Mouse (Mus musculus) cerebellum, adult 9-10 months (tissue): ENCODE results near the gene Tmem200b.

Source experiments
- DNase-seq: peaks from one replicate; pipeline ENCODE4 v3.0.0; 2022

Gene Tmem200b

DNA sequence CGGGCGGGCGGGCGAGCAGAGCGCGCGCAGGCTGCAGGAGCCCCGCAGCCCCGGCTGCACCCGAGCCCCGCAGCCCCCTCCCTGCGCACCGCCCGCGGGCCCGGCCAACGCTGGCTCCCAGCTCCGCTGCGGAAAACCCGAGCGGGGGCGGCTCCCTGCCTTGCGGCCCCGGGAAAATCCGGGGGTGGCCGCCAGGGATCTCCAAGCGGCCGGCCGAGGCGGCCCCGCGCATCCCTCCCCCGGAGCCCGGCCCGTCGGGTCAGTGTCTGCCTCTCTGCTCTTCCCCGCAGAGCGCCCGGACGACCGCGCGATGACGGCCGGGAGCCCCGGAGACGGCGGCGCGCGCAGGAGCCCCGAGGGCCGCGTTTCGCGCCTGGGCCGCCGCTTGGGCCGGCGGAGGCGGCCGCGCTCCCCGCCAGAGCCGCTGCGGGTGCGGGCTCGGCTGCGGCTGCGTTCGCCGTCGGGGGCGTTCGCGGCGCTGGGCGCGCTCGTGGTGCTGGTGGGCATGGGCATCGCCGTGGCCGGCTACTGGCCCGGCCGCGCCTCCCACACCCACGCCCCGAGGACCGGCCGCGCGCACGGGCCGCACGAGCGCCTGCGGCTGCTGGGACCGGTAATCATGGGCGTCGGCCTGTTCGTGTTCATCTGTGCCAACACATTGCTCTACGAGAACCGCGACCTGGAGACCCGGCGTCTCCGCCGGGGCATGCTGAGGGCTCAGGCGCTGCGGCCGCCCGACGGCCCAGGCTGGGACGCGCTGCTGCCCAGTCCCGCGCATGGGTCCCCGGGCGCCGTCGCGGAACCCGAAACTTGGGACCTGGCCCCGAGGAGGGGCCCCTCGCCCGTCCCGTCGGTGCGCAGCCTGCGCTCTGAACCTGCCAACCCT, at the start of gene Tmem200b:
Gene Tmem200b (plus strand): TSS at position 311 of the 886 bp plus-strand sequence.
- no peak for DNase-seq

DNA sequence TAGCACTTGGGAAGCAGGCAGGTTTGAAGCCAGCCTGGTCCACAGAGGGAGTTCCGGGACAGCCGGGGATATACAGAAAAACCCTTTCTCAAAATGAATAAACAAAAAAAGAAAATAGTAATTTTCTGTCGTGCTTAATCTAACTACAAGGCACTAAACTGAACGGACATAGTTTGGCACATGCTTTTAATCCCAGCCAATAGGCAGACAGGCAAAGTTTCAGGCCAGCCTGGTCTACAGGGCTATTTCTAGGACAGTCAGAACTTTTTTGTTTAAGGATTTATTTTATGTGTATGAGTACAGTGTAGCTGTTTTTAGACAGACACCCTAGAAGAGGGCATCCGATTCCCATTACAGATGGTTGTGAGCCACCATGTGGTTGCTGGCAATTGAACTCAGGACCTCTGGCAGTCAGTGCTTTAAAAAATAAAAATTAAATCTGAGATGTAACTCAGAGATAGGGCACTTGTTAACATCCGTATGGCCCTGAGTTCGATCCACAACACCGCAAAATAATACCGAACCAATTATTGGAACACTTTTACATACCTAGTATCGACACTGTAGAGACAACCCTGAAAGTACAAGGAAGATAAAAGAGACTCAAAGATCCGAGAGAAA, 48.8 kb upstream of the Tmem200b start:
- DNase-seq, result peak; percentile 42

DNA sequence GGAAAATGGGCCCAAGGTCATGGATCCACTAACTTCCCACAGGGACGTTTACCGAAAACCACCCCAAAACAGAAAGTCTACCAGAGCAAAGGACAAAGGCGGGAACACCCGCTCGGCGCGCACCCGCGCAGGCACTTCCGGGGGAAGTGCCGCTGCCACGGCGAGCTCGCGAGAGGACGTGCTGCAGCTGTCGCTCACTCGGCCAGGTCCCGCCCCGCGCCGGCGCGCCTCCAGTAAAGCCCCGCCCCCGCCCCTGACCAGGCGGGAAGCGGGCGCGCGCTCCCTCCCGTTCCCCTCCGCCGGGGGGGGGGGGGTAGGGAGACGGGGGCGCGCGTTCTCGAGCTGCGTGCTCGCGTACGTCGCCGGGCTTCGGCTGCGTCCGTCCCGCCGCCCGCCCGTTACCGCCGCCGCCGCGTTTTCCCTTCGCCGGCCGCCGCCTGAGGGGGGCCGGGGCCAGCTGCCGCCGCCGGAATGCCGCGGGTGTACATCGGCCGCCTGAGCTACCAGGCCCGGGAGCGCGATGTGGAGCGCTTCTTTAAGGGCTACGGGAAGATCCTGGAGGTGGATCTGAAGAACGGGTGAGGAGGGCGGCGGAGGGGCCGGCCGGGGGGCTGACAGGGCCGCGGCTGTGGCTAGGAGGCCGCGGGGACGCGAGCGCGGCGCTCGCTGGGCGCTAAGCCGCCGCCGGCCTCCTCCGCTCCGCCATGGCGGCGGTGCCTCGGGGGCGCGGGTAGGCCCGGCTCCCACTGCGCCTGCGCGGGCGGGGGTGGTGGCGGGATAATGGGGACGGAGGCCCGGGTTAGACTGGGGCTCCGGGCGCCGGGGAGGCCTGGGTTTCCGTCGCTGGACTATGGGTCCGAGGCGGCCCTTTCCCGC, 48.0 kb upstream of the Tmem200b start, which contains the start of gene Srsf4:
Gene Srsf4 (plus strand): TSS at position 325 of the 876 bp plus-strand sequence.
- peak; percentile 91 for DNase-seq

DNA sequence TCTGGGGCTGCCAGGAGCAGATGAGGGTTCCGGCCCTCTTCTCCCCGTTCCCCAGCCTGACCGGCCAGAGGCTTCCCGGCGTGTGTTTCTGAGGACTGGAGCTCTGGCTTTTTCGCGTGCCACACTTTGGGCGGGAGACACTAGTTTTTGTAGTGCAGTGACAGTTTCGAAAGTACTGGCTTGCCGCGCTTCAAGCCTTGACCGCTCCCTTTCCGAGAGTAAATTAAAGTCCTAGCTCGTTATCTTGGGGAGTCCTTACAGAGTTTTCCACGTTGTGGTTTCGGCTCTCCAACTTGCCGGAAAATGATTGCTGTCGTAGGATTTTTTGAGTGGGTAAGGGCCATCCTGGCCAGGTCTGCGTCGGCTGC, 47.4 kb upstream of the Tmem200b start:
- DNase-seq, result no peak

DNA sequence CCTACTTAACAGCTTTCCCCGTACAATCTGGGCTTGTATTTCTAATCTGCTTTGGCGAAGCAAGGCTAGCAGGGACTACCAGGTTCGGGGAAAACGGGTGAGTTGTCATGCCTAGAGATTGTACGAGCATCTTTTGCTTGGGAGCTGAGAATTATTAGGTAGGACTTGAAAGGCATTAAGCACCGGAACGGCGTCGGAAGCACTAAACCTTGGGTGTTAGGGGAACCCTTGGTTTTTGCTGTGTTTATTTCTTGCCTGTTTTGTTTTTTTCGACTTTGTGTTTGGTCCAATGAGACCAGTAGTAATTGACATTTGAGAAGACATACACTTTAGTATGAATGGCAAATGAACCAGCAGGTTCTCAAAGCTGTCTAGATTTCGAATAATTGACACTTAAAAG, 47.0 kb upstream of the Tmem200b start:
- no peak for DNase-seq

DNA sequence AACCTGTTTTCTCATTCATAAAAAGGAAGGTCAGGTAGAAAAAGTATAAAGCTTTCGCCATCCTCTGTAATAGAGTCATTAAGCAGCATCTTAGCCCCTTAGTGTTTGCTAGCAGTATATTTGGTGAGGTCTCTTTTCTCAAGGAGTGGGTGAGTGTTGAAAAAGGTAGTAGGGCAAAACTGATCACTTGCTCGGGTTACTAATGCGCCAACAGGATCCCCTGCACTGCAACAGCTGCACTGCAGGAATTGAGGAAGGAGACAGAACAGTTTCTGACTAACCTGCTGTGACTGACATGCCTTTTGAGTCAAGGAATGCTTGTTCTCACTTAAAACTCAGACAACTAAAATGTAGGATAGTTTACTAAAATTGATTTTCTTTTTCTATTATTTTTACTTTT, 46.3 kb upstream of the Tmem200b start:
- DNase-seq, result no peak

DNA sequence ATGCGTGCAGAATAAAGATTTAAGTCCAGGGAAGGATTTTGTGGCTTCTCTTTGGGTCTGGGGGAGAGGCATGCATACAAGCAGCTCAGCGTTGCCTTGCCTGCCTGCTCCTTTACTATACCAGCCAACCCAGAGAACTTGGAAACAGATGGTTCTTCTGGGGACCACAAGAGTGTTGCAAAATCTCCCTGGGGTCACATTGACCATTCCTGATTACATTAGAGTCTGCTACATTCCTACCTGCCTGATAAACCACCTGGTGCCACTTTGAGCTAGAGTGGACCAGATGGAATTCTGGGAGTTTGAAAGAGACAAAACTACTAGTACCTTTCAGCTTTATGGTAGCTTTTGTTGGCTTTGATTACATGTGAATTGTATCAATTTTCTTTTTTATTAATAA, 44.7 kb upstream of the Tmem200b start:
- DNase-seq, result no peak

DNA sequence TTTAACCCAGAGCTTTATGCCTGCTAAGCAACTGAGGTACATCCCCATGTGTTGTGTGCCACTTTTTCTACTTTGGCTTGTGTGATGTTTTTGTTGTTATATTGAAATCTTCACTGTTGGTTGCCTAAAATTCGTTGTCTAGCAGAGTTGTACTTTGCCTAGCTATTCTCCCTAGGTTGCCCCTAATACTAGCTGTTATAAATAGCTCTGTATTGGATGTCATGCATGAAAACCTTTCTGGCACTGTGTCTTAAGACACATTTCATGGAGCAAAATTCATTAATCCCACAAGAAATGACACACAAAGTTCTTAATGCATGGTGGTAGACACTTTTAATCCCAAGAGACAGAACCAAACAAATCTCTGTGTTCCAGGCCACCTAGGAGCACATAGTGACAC, 41.9 kb upstream of the Tmem200b start:
- DNase-seq, result no peak

DNA sequence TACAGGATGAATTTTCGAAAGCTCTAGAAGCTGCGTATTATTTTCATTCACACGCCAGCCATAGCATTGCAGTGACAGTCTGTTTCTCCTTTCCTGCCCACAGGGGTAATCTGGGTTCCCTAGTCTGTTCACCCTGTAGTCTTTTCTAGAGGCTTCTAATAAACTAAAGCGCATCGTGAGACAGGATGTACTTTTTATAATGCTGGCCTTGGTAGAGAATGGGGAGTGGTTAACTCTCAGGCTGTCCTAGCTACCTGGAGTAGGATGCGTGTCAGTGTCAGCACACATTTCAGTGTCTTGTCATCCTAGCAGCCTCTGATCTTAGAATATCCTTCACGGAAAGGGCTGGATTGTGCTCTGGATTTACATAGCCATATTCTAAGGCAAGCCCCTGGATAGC, 40.3 kb upstream of the Tmem200b start:
- DNase-seq, result no peak

DNA sequence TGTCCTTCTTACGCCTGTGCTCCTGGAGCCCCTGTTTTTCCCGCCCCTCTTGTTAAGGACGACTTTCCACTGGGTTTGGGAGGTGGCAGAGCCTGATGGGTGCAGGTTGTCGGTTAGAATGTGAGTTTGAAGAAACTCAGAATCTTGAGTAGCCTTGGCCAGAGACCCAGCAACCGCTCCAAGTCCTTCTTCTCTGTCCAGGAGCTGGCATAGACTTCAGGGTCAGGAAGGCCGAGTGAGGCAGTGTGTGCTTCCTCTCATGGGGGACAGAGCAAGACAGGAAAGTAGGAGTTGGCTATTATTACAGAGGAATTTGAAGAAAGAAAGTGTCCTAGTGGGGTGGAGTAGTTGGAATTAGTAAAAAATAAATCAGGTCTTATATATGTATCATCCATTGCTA, 38.0 kb upstream of the Tmem200b start:
- no peak for DNase-seq

DNA sequence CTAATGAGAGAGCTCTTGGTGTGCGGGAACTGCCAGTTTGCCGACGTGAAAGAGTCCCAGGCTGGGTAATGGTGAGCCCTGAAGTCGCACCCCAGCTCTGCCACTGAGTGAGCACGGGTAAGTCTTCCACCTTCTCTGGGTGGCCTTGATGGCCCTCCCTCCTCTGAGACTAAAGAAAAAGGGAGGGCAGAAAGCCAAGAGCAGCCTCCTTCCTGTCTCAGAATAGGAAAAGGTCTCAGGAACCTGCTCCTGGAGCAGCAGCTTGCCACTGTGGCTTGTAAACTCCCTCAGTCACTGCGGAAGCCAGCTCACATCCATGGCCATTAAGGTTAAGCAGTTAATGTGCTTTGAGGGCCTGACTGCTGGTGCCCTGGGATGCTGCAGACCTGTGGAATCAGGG, 36.2 kb upstream of the Tmem200b start:
- DNase-seq, result no peak

DNA sequence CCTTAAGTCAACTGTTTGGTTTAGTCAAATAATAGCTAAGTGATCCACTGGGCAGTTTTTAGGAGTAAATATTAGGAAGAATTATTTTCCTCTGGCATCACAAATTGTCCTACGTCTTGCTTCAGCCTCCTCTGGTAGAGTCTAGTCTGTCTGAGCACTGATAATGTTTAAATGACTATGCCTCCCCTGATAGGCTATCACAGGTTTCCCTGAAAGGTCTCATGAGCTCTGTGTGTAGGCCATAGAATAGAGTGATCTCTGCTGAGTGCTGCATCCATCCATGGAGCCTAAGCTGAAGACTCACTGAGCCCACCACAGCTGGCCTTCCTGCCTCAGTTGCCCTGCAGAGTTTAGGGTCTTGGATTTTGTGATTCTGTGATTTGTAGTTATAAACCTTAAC, 33.0 kb upstream of the Tmem200b start:
- no peak for DNase-seq

DNA sequence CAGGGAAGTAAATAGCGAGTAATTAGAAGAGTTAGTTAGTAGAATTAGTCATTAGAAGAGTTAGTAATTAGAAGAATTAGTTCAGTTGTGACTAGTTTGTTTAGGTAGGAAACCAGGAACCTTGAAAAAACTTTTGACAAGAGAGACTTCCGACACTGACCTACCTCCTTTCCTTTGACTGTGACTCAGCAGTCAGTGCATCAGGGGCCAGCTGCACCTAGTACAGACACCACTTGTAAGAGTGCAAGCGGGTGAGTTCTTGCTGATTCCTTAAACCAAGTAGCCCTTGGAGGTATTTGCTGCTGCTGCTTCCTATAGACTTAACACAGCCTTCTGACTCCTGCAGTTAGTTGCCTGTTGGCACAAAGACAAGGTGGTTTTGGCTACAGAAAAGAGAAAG, 30.9 kb upstream of the Tmem200b start:
- DNase-seq, result no peak

DNA sequence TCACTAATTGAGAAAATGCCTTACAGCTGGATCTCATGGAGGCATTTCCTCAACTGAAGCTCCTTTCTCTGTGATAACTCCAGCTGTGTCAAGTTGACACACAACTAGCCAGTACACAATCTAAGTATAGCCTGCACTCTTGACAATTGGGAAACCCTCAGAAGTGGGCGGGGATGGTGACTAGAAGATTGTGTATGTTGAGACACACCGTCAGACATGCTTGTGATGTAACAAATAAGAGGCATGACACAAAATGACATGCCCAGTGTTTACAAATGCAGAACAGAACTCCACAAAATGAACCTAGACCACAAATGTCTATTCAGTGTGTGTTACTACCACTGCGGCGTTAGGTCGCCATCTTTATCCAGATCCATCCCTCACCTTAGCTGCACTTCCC, 24.5 kb upstream of the Tmem200b start:
- DNase-seq, result no peak

DNA sequence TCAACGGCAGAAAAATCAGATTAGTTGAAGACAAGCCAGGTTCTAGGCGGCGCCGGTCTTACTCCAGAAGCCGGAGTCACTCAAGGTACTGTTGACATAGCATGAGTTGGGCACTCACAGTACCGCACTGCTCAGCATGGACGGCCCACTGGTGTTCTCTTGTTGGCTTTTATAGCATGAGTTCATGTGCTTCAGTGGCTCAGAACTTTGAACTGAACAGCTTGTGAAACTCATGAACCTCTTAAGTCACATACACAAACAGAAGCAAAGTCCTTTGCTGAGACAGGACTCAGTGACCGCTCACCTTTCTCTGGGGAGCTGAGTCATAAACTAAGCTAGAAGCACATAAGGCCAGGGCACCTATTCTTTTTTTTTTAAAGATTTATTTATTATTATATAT, 23.8 kb upstream of the Tmem200b start:
- DNase-seq, result no peak

DNA sequence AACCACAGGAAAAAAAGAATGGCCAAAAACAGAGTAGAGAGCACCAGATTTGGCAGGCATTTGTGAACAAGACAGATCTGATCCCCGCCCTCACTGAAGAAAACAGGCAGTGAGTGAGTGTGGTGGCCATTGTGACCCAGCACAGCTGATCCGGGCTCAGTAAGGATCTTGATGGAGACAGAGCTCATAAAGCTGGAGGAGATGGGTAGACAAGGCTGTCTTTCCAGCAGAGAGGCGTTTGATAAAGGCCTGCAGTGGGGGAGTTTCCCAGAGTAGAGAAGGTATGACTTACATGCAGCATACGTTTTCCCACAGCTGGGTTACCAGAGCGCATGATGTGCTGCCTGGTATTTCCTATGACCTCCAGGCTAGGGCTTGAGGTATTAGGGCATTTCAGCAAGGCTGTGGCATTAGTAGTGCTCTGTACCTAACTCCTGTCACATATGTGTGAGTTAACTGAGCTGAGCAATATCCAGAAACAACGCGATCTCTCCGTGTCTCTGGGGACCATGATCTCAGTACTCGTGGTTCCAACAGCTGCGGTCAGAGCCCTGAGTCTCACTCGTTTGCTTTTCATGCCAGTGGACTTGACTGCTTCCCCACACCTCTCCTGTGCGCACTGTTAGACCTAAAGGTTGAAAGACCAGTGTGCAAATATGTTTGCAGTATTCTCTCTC, 22.9 kb upstream of the Tmem200b start:
- DNase-seq, result no peak

DNA sequence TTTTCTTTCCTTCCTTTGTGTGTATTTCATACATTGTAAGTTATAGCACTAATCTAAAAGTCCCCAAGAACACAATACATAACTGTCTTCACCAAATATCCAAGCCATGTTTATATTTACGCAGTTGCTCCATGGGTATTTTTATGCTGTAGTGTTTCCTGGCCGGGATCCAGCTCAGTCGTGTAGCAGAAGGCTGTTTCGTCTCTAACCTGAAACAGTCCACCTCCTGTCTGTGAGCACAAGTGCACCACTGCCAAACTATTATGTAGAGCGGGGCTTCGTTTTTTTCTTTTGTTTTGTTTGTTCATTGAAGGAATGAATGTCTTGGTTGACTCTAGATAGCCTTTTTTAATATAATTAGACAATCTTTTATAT, 22.4 kb upstream of the Tmem200b start:
- DNase-seq, result peak; percentile 58

DNA sequence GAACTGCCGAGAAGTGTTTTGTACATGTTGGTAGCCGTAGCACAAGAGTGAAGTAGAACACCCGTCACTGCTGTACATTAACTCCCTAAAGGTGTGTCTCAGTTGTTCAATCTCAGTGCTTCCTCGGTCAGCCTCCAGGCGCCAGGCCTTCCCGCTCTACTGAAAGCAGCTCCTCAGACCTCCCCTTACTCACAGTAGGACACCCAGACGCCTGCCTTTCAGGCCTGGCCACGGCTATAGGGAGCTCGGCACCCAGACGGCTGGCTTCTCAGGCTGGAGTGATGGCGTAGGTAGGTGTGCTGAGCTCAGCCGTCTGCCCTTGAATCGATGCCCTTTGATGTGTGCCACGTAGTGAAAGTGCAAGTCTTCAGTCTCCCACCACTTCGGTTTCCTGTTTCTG, 20.5 kb upstream of the Tmem200b start:
- DNase-seq, result no peak

DNA sequence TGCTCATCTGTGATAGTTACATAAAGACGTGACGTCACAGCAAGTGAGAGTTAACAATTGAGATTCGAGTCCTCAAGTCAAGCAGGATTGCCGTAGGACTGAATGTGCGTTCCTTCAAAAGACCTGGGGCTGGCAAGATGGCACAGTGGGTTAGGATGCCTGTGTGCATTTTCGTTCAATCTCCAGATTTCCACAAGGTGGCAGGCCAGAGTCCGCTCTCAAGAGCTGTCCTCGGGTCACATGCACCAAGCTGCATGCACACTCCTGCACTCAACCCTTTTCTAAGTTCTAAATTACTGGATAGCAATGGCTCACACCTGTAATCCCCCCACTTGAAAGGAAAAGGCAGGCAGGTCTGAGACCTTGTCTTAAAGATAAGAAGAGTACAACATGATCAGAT, 17.1 kb upstream of the Tmem200b start:
- DNase-seq, result no peak

DNA sequence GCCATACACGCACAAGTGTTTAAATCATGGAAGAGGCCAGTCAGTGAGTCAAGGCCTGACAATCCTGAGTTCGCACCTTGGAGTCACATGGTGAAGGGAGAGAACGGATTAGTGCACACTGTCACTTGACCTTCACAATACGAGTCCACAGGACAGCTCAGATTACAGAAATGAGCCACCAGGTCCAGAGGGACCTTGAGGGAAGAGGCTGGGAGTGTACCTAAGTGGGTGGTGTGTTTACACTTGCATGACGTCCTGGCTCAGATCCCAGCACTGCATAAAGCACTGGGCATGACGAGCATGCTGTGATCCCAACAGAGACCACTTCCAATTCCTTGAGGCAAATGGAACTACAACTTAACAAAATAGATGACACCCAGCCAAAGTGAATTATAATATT, 15.1 kb upstream of the Tmem200b start:
- DNase-seq, result no peak

DNA sequence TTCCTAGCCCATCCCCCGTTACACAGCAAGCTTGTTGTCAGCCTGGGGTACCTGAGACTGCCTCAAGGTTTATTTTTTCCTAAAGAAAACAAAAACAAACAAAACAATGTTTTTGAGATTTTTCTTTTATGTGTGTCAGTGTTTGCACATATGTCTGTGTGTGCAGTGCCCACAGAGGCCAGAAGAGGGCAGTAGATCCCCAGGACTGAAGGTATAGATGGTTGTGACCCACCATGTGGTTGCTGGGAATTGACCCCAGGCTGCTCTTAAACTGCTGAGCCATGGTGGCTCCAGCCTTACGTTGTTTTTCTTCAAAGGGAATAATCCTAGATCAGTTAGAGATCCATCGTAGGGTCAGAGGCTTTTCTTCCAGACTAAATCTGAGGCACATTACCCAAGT, 13.7 kb upstream of the Tmem200b start:
- no peak for DNase-seq

DNA sequence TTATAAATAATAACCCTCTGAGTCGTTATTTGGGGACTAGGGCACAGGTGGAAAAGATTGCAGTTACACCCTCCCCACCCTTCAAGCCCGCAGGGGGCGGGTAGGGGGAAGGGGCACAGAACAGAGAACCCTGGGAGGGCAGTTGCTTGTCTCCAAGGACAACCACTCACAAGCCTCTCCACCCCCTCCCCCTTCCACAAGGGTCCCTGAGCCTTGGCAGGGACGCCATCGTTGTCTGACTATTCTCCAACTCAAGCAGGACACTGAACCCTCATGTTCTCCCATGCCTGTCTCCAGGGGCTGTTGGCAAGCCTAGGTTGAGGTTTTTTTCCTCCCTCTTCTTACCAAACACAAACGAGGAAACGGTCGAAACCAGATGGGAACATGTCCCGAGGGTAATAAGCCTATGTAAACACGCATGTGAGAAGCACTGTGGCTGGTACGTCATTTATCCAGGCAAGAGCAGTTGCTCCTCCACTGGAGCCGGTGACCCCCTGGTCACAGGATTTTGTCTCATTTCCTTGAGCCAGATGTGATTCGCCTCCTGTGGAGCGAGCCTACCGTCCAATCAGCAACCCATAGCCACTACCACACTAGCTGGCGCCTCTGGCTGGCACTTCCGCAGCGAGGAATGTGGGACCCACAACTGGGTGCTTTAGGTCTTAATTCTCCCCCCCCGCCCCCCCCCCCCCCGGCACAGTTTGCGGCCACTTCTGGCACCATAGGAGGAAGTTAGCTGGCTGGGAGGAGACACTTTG, 11.2 kb upstream of the Tmem200b start:
- no peak for DNase-seq
